Mouse (Mus musculus) C2C12 (cell line): ENCODE results near the gene Ccdc157.

Experiments
- CTCF ChIP-seq: IDR thresholded peaks from one replicate; pipeline ENCODE4 v1.5.1; 2011; ENCODE audit not compliant: control insufficient read depth, insufficient read depth, insufficient read length
- MAX ChIP-seq: IDR thresholded peaks from one replicate; pipeline ENCODE4 v1.6.1; 2011; ENCODE audit warnings: mild to moderate bottlenecking, control low read depth
- MYOD1 ChIP-seq: IDR thresholded peaks from one replicate; pipeline ENCODE4 v1.6.1; 2011; ENCODE audit warnings: low read depth; ENCODE audit not compliant: control insufficient read depth, insufficient read length
- MYOG ChIP-seq: IDR thresholded peaks from one replicate; pipeline ENCODE4 v1.6.1; 2011; ENCODE audit not compliant: control insufficient read depth, insufficient read length; ENCODE audit errors: extremely low read depth
- USF1 ChIP-seq: IDR thresholded peaks from one replicate; pipeline ENCODE4 v1.6.1; 2011; ENCODE audit warnings: low read depth, mild to moderate bottlenecking, control low read depth, moderate library complexity

GRCm38 (mm10) chr11:4143281-4144062 lies 16.6 kb downstream of the Ccdc157 start:
- TF ChIP-seq MYOD1: no peak
- no peak for TF ChIP-seq CTCF
- TF ChIP-seq MAX: no peak
- TF ChIP-seq USF1: no peak
- TF ChIP-seq MYOG: no peak
